Mouse (Mus musculus): ENCODE measurements at regions not wholly inside any gene's neighbourhood (a gene's known extent, or its start where the extent isn't known, plus 50 kb on each side); places are given as distances from the start of the nearest gene placed in this dataset.
"Not testable (repeated sequence)": the region's sequence is repeated elsewhere in the genome, so short reads cannot be mapped to it uniquely, and the experiment has no call there.

DNA sequence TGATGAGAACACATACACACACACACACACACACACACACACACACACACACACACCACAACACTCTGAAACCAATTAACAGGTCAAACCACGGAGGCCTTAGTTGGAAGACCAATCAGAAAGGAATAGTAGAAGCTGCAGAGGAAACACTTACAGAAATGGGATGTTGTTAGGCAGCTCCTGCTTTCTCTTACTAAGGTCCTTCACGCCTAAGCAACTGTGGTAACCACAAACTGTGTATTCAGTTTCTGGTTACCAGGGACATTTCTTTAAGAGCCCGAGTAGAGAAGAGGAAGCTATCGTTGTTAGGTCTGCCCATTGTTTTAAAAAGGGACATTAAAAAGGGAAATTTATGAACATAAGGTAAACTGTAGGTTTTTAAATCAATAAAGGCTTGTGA is 70.1 kb upstream of the Olfr1507 start:
- no peak for DNase-seq (ENCODE audit: low spot score)

GRCm38 (mm10) chr14:52556340-52556739 is 60.8 kb upstream of the Olfr1507 start:
- not testable (repeated sequence) for DNase-seq (ENCODE audit: low spot score)

DNA sequence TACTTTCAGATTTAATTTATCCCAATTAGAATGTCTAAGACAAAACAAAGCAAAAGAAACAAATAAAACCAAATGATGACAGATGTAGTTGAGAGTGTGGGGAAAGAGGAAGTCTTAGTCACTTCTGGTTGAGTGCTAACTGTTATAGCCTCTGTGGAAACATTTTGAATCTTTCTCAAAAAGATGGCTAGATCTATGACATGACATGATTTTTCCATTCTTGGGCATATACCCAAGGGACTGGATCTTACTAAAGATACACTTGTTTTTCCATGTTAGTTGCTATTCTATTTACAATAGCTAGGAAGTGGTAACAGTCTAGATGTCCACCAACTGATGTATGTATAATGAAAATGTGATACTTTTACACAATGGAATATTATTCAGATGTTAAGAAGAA is 57.9 kb upstream of the Olfr1507 start:
- no peak for DNase-seq (ENCODE audit: low spot score)

DNA sequence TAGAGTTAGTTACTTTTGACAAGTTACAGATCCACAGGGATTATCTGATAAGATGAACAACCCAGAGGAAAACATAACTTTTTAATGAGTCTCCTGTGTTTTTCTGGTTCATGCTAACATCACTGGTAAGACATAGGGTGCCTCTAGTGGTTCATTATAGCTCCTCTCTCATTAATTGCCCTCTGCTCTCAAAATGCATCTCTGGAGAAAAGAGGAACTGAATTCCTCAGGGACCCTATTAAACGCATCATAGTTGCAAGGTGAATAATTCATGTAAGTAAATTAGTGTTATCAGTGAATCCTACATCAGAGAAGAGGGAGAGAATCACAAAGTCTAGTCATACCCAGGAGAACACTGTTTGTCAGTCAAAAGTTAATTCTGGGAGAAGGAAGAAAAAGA is 52.4 kb upstream of the Olfr1507 start:
- no peak for DNase-seq (ENCODE audit: low spot score)

Data from embryo, embryonic 10.5 days (tissue).